Mouse (Mus musculus): ENCODE measurements around the gene Mob3a.

The Mob3a gene

DNA sequence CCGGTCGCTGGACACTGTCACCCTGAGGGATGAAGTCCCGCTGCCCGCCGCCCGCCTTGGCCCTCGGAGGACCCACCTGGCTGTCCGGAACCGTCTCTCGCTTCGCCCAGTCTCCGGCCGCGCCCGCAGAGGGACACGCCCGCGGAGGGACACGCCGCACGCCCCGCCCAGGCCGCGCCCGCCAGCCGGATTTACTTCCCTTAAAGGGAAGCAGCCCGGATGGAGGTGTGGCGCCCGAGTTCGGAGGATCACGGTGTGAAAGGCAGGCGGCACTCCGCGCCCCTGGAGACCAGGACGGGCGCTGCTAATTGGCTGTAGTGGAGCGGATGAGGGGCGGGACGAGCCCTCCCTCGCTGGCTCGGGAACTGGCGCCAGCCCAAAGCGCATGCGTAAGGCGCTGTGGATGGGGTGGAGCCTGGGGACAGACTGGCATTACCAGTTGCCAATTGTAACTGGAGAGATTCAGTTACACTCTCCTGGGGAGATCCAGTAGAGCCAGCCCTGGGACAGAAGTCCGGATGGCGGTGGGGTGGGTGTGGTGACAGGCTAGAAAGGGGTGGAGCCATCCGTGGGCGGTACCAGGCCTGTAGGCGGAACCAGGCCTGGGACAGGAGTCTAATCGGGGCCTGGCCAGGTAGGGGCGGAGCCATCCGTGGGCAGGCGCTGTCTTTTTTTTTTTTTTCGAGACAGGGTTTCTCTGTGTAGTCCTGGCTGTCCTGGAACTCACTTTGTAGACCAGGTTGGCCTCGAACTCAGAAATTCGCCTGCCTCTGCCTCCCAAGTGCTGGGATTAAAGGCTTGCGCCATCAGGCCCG, at the start of gene Mob3a, which contains the start of gene Izumo4:
Gene Mob3a (minus strand): TSS at position 257 of the 815 bp plus-strand sequence.
Gene Izumo4 (plus strand): TSS at position 464 of the 815 bp plus-strand sequence.
- peak; percentile 94 to 97 for DNase-seq (ENCODE audit: low spot score in 2 of 2)

DNA sequence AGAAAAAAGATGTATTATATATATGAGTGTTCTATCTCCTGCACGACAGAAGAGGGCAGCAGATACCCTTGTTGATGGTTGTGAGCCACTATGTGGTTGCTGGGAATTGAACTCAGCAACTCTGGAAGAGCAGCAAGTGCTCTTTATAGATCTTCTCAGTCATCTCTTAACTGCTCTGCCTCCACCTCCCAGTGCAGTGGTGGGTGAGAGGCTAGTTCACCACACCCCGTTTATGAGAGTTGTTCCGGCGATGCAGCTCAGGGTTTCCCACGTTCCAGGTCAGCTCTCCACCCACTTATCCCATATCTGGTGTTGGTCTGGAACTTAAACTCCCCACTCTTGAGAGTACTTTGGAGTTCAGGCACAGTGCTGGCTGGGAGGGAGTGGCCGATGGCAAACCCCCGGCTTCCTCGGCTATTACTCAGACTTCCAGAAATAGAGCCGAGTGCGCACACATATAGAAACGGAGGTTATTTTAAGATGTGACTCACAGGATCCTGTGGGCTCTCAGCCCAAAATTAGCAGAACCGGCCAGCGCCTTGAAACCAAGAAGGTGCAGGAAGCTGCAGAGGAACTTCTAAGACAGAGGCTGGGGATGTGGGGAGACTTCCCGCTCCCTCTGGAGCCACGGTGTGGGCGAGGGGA, 49.5 kb upstream of the Mob3a start:
- no peak for DNase-seq (ENCODE audit: low spot score in 2 of 2)

DNA sequence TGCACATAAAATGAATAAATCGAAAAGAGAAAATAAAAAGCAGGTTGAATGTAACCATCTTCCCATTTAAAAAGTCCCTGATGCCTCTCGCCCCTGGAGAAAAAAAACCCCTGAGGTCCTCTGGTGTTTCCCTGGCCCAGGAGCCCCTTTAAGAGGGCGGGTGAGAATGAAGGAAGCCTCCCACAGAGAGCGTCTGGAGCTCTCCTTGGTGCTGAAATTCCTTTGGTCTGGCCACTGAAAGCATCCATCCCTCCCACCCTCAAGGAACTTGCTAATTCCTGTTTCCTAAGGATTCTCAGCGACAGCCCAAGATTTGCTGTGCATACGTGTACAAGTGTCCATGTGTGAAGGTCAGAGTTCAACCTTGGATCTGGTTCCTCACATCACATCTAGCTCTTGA, 46.8 kb upstream of the Mob3a start:
- no peak for DNase-seq (ENCODE audit: low spot score in 2 of 2)

- DNase-seq (ENCODE audit: low spot score in 2 of 2) = peak; percentile 65 to 74
Observed at GRCm38 (mm10) chr10:80747410-80747809, 45.6 kb upstream of the Mob3a start.

DNA sequence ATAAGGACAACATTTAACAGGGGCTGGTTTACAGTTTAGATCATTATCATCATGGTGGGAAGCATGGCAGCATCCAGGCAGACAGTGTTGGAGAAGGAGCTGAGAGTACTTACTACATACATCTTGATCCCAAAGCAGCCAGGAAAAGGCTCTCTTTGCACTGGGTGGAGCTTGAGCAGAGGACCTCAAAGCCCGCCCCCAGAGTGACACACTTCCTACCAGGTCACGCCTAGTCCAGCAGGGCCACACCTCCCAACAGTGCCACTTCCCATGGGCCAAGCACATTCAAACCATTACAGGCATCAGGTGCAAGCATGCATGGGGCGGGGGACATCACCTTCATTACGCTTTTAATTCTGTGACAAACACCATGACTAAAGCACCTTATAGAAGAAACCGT, 42.5 kb upstream of the Mob3a start:
- no peak for DNase-seq (ENCODE audit: low spot score in 2 of 2)

GRCm38 (mm10) chr10:80742180-80742978, 40.6 kb upstream of the Mob3a start, which contains the start of gene Ap3d1:
TSS of gene Ap3d1 (minus strand) at chr10:80742264.
- peak; percentile 83 to 96 for DNase-seq (ENCODE audit: low spot score in 2 of 2)

GRCm38 (mm10) chr10:80741634-80742179, 39.9 kb upstream of the Mob3a start:
- DNase-seq (ENCODE audit: low spot score in 2 of 2) = peak in 1 of 2 experiments; percentile 30

- DNase-seq (ENCODE audit: low spot score in 2 of 2) = no peak
Observed at GRCm38 (mm10) chr10:80741146-80741545, 39.4 kb upstream of the Mob3a start.

DNA sequence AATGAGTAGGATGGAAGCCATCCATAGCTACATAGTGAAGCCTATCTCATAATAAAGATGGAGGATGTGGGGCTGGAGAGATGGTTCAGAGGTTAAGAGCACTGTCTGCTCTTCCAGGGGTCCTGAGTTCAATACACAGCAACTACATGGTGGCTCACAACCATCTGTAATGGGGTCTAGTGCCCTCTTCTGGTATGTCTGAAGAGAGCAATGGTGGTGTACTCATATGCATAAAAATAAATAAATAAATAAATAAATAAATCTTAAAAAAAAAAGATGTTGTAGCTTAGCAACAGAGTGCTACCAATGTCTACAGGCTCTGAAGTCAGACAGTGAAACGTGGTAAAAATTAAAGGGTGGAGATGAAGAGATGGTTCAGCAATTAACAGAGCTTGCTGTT, 36.9 kb upstream of the Mob3a start:
- no peak for DNase-seq (ENCODE audit: low spot score in 2 of 2)

DNA sequence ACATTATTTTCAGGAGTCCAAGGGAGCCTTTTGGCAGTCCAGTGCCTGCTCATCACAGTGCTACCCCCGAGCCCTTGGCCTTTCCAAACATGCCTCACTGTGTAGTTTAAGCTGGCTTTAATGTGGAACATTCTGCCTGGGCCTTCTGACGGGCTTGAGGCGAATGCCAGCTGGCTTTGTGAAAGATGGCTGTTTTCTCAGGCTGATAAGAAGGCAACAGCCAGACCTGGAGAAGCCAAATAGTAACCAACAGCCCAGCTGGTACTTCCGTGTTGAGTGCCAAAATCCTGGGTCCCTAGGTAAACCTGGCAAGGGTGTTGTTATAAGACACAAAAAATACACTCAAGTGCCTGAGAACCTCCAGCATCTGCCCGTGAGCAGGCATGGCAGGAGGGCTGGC, 35.0 kb upstream of the Mob3a start:
- DNase-seq (ENCODE audit: low spot score in 2 of 2) = no peak

GRCm38 (mm10) chr10:80732611-80733101, 30.9 kb upstream of the Mob3a start:
- no peak for DNase-seq (ENCODE audit: low spot score in 2 of 2)

GRCm38 (mm10) chr10:80727369-80728127, 25.8 kb upstream of the Mob3a start:
- DNase-seq (ENCODE audit: low spot score in 2 of 2) = no peak

DNA sequence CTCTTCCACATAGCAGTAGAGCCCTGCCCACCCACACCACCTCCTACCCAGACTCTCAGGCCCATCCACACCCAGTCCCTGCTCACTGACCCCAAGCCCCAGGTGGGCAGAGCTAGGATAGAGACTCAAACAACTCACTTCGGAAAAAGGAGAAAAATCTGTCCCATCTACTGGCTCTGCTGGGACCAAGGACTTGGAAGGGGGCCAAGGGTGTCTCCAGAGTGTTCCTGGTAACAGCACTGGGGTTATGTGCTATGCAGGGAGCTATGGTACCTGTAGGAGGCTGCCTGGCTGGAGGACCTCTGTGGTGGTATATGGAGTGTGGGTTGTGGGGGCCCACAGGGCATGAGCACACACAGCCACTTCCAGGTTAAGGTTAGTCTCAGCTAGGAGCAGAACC, 15.5 kb upstream of the Mob3a start:
- no peak for DNase-seq (ENCODE audit: low spot score in 2 of 2)

- DNase-seq (ENCODE audit: low spot score in 2 of 2) = no peak
Observed at GRCm38 (mm10) chr10:80710834-80711233, 9.1 kb upstream of the Mob3a start.

GRCm38 (mm10) chr10:80705479-80705878, 3.7 kb upstream of the Mob3a start:
- DNase-seq (ENCODE audit: low spot score in 2 of 2) = no peak

- DNase-seq (ENCODE audit: low spot score in 2 of 2) = no peak
Observed at GRCm38 (mm10) chr10:80705033-80705432, 3.3 kb upstream of the Mob3a start.

GRCm38 (mm10) chr10:80704418-80704817, 2.6 kb upstream of the Mob3a start:
- no peak for DNase-seq (ENCODE audit: low spot score in 2 of 2)

DNA sequence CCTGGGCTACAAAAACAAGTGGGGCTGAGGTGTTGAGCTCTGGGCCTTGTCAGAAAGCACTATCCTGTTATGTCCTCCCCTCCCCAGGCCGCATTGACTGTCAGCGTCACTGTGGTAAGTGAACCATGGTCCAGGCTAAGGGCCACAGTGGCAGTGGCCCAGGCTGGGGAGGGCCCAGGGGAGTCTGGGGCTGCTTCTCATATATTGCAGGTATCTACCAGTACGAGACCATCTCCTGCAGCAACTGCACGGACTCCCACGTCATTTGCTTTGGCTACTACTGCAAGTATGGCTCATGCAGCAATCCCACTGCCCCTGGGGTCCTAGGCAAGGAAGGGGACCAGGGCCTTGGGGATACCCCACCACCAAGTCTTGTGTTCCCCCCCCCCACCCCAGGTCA, 1.9 kb upstream of the Mob3a start:
- DNase-seq (ENCODE audit: low spot score in 2 of 2) = no peak

DNA sequence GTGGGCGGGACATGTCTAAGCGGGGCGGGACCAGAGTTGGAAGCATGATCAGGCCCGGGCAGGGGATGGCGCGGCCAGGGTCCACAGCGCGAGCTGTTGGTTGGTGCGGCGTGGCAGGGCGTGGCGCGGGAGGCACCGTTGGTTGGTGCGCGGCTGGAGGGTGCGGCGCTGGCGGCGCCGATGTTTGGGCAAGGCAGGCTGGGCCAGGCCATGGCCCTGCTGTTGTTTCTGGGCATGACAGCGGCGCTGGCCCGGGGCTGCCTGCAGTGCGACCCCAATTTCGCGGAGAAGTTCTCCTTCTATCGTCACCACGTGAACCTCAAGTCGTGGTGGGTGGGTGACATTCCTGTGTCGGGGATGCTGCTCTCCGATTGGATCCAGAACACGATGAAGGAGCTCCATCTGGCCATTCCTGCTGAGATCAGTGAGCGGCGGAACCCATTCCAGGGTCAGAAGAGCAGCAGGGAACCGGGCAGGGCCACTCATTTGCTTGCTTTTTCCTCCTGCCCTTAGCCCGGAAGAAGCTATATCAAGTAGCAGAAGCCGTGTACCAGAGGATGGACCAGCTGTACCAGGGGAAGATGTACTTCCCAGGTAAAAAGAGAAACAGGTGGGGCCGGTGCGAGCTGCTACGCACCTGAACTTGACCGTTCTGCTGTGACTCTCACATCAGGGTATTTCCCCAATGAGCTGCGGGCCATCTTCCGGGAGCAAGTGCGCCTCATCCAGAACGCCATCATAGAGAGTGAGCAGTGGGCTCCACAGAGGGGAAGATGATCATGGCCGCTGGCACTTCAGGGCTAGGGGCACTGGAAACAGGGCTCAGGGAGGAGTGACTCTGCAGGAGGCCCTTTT, 986 bp upstream of the Mob3a start:
- peak; percentile 85 to 90 for DNase-seq (ENCODE audit: low spot score in 2 of 2)

DNA sequence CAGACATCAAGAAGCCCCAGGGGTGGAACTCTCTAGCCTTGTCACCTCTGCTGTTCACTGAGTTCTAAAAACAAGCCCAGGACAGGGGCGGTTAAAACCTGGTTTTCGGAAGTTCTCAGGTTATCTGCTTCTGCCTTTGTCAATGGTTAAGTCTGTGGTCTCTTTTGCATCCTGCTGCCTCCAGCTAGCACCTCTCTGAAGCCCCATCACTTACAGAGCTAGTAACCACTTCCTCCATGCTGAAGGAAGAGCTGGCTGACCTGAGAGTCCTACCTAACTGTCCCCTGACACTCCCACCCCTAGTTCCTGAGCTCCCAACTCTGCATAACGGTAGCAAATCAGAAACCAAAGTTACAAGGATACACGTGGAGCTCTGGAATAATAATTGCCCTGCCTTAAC, 1.0 kb downstream of the Mob3a start:
- DNase-seq (ENCODE audit: low spot score in 2 of 2) = no peak

Data from cerebellum, postnatal 4 days (tissue).